Mouse (Mus musculus) kidney, postnatal 4 days (tissue): ENCODE results near the gene Tmem132d.

Experiments
- DNase-seq, 2 experiments: peaks; one replicate each; pipeline ENCODE4 v3.0.0; 2021; ENCODE audit warnings: mixed read lengths in 2 of 2

Tmem132d gene

GRCm38 (mm10) chr5:128205716-128206115, 227.2 kb downstream of the Tmem132d start:
- no peak for DNase-seq

GRCm38 (mm10) chr5:128204685-128205320, 228.1 kb downstream of the Tmem132d start:
- DNase-seq, result no peak

- no peak for DNase-seq
Measured at GRCm38 (mm10) chr5:128203879-128204581, 228.8 kb downstream of the Tmem132d start.

GRCm38 (mm10) chr5:128194106-128194505, 238.8 kb downstream of the Tmem132d start:
- no peak for DNase-seq

- DNase-seq, result no peak
Measured at GRCm38 (mm10) chr5:128192485-128193055, 240.3 kb downstream of the Tmem132d start.

- no peak for DNase-seq
Measured at GRCm38 (mm10) chr5:128191710-128192109, 241.2 kb downstream of the Tmem132d start.

- DNase-seq, result no peak
Measured at GRCm38 (mm10) chr5:128190243-128190820, 242.5 kb downstream of the Tmem132d start.

GRCm38 (mm10) chr5:128176234-128176633, 256.6 kb downstream of the Tmem132d start:
- no peak for DNase-seq

- DNase-seq, result no peak
Measured at GRCm38 (mm10) chr5:128158901-128159675, 273.8 kb downstream of the Tmem132d start.

- no peak for DNase-seq
Measured at GRCm38 (mm10) chr5:128151461-128151860, 281.4 kb downstream of the Tmem132d start.

- no peak for DNase-seq
Measured at GRCm38 (mm10) chr5:128146901-128147645, 285.8 kb downstream of the Tmem132d start.

- no peak for DNase-seq
Measured at GRCm38 (mm10) chr5:128144799-128145198, 288.1 kb downstream of the Tmem132d start.

- DNase-seq, result no peak
Measured at GRCm38 (mm10) chr5:128136818-128137217, 296.1 kb downstream of the Tmem132d start.

- DNase-seq, result peak in 1 of 2 experiments; percentile 10
Measured at GRCm38 (mm10) chr5:128122656-128123055, 310.2 kb downstream of the Tmem132d start.

GRCm38 (mm10) chr5:128119171-128119570, 313.7 kb downstream of the Tmem132d start:
- no peak for DNase-seq

GRCm38 (mm10) chr5:128113107-128113506, 319.8 kb downstream of the Tmem132d start:
- DNase-seq, result no peak

GRCm38 (mm10) chr5:128112518-128112917, 320.4 kb downstream of the Tmem132d start:
- no peak for DNase-seq

GRCm38 (mm10) chr5:128111664-128112063, 321.2 kb downstream of the Tmem132d start:
- no peak for DNase-seq

GRCm38 (mm10) chr5:128102556-128102955, 330.3 kb downstream of the Tmem132d start:
- no peak for DNase-seq

- DNase-seq, result no peak
Measured at GRCm38 (mm10) chr5:128100331-128100730, 332.5 kb downstream of the Tmem132d start.

- DNase-seq, result no peak
Measured at GRCm38 (mm10) chr5:128099439-128099838, 333.4 kb downstream of the Tmem132d start.

GRCm38 (mm10) chr5:128090578-128090977, 342.3 kb downstream of the Tmem132d start:
- no peak for DNase-seq
